Mouse (Mus musculus) CH12.LX (cell line): Measurements from ENCODE around the gene Cacfd1. TPM values are rescaled to one million over a fixed set of nuclear protein-coding genes. Genes with fewer than 3 reads are reported as not detected.

Experiments used
- DNase-seq: peaks from one replicate; pipeline ENCODE4 v3.0.0-alpha.2; 2013; ENCODE audit errors: extremely low read depth
- H3K27ac ChIP-seq: 2 replicates; pipeline ENCODE4 v1.5.1; 2012; ENCODE audit warnings: low read depth, mild to moderate bottlenecking, control low read depth, moderate library complexity; ENCODE audit not compliant: insufficient read depth
- H3K27me3 ChIP-seq: replicated peaks from 2 replicates; pipeline ENCODE3; 2012; ENCODE audit warnings: inconsistent platforms
- H3K36me3 ChIP-seq, 2 experiments: replicated peaks in 1 of 2; 2 replicates each; pipeline versions ENCODE3 to v1.6.1; 2012; ENCODE audit warnings: inconsistent platforms in 1 of 2, low read length in 1 of 2, mild to moderate bottlenecking in 1 of 2, mixed read lengths in 1 of 2, moderate library complexity in 1 of 2; ENCODE audit not compliant: control insufficient read depth in 1 of 2, insufficient read depth in 1 of 2
- H3K4me1 ChIP-seq, 2 experiments: 2 replicates each; pipeline ENCODE4 v1.6.1; 2012; ENCODE audit warnings: inconsistent platforms in 1 of 2, moderate library complexity in 1 of 2; ENCODE audit not compliant: insufficient read depth in 2 of 2, control insufficient read depth in 1 of 2
- H3K4me2 ChIP-seq: 2 replicates; pipeline ENCODE4 v1.6.1; 2012; ENCODE audit warnings: low read depth, mild to moderate bottlenecking, control low read depth; ENCODE audit not compliant: poor library complexity, insufficient read depth, severe bottlenecking
- H3K4me3 ChIP-seq, 3 experiments: fragments of 150-350 bp in 1 of 3; sonication (generic) in 1 of 3; replicated peaks in 1 of 3; 2 replicates each; pipeline versions ENCODE3 to v1.5.1; 2011 to 2012; ENCODE audit warnings: low read depth in 2 of 3, low read length in 2 of 3, mild to moderate bottlenecking in 2 of 3, moderate library complexity in 2 of 3, control low read depth in 1 of 3, improper control_type of control experiment in 1 of 3, inconsistent platforms in 1 of 3, mixed read lengths in 1 of 3; ENCODE audit not compliant: poor library complexity in 1 of 3
- H3K79me2 ChIP-seq: replicated peaks from 2 replicates; pipeline ENCODE4 v1.6.1; 2012; ENCODE audit warnings: mild to moderate bottlenecking, moderate library complexity; ENCODE audit not compliant: control insufficient read depth, poor library complexity, insufficient read depth, severe bottlenecking; ENCODE audit errors: extremely low read depth
- H3K9ac ChIP-seq: 2 replicates; pipeline ENCODE4 v1.6.1; 2012; ENCODE audit warnings: low read depth, mild to moderate bottlenecking, control low read depth, moderate library complexity; ENCODE audit not compliant: insufficient read depth
- H3K9me3 ChIP-seq: replicated peaks from 2 replicates; pipeline ENCODE3; 2012; ENCODE audit warnings: low read length, inconsistent platforms, mixed read lengths
- BHLHE40 ChIP-seq: IDR thresholded peaks from 2 replicates; pipeline ENCODE4 v1.6.1; 2011; ENCODE audit warnings: mild to moderate bottlenecking, low read depth, low read length, improper control_type of control experiment
- CHD1 ChIP-seq: IDR thresholded peaks from 2 replicates; pipeline ENCODE4 v1.6.1; 2012; ENCODE audit warnings: low read depth, low read length, improper control_type of control experiment, inconsistent platforms
- CTCF ChIP-seq, 2 experiments: IDR thresholded peaks in 1 of 2; conservative IDR thresholded peaks in 1 of 2; 2 replicates each; pipeline ENCODE4 v1.5.1; 2011 to 2012; ENCODE audit warnings: low read depth in 2 of 2, low read length in 2 of 2, improper control_type of control experiment in 1 of 2, inconsistent platforms in 1 of 2, mild to moderate bottlenecking in 1 of 2, moderate library complexity in 1 of 2
- ELF1 ChIP-seq: IDR thresholded peaks from 2 replicates; pipeline ENCODE4 v1.6.1; 2014; ENCODE audit warnings: low read depth, mild to moderate bottlenecking, inconsistent platforms, low read length, improper control_type of control experiment
- EP300 ChIP-seq: IDR thresholded peaks from 2 replicates; pipeline ENCODE4 v1.6.1; 2011; ENCODE audit warnings: low read length, improper control_type of control experiment
- ETS1 ChIP-seq: conservative IDR thresholded peaks from 2 replicates; pipeline ENCODE4 v1.6.1; 2012; ENCODE audit warnings: low read depth, mild to moderate bottlenecking, inconsistent platforms, low read length, improper control_type of control experiment, moderate library complexity
- GABPA ChIP-seq: IDR thresholded peaks from 2 replicates; pipeline ENCODE4 v1.6.1; 2012; ENCODE audit warnings: low read depth, low read length, improper control_type of control experiment, inconsistent platforms; ENCODE audit not compliant: insufficient replicate concordance
- HCFC1 ChIP-seq: IDR thresholded peaks from 2 replicates; pipeline ENCODE4 v1.6.1; 2012; ENCODE audit warnings: low read depth, mild to moderate bottlenecking, inconsistent platforms, low read length, improper control_type of control experiment
- IRF4 ChIP-seq: IDR thresholded peaks from 2 replicates; pipeline ENCODE4 v1.6.1; 2014; ENCODE audit warnings: low read depth, mild to moderate bottlenecking, inconsistent platforms, low read length, improper control_type of control experiment
- KAT2A ChIP-seq: IDR thresholded peaks from 2 replicates; pipeline ENCODE4 v1.6.1; 2012; ENCODE audit warnings: low read length, improper control_type of control experiment, inconsistent platforms; ENCODE audit not compliant: insufficient replicate concordance
- MAFK ChIP-seq: IDR thresholded peaks from 2 replicates; pipeline ENCODE4 v1.6.1; 2011; ENCODE audit warnings: low read length, improper control_type of control experiment; ENCODE audit not compliant: insufficient replicate concordance
- MAX ChIP-seq: IDR thresholded peaks from 2 replicates; pipeline ENCODE4 v1.6.1; 2011; ENCODE audit warnings: low read length, improper control_type of control experiment
- MAZ ChIP-seq: IDR thresholded peaks from 2 replicates; pipeline ENCODE4 v1.6.1; 2012; ENCODE audit warnings: low read depth, mild to moderate bottlenecking, inconsistent platforms, low read length, improper control_type of control experiment, moderate library complexity
- NRF1 ChIP-seq: IDR thresholded peaks from 2 replicates; pipeline ENCODE4 v1.6.1; 2014; ENCODE audit warnings: low read depth, mild to moderate bottlenecking, inconsistent platforms, low read length, improper control_type of control experiment, moderate library complexity
- PAX5 ChIP-seq: IDR thresholded peaks from 2 replicates; pipeline ENCODE4 v1.6.1; 2012; ENCODE audit warnings: low read length, inconsistent platforms, mixed read lengths
- POLR2A ChIP-seq: IDR thresholded peaks from 2 replicates; pipeline ENCODE4 v1.6.1; 2011; ENCODE audit warnings: low read depth, mild to moderate bottlenecking, improper control_type of control experiment, low read length
- POLR2AphosphoS2 ChIP-seq: IDR thresholded peaks from 2 replicates; pipeline ENCODE4 v1.6.1; 2011; ENCODE audit warnings: low read depth, low read length, improper control_type of control experiment
- RAD21 ChIP-seq: IDR thresholded peaks from 2 replicates; pipeline ENCODE4 v1.6.1; 2011; ENCODE audit warnings: low read depth, mild to moderate bottlenecking, low read length, improper control_type of control experiment, moderate library complexity
- RCOR1 ChIP-seq: conservative IDR thresholded peaks from 2 replicates; pipeline ENCODE4 v1.6.1; 2012; ENCODE audit warnings: low read depth, mild to moderate bottlenecking, inconsistent platforms, low read length, improper control_type of control experiment
- SIN3A ChIP-seq: IDR thresholded peaks from 2 replicates; pipeline ENCODE4 v1.6.1; 2012; ENCODE audit warnings: low read length, improper control_type of control experiment, inconsistent platforms
- SMC3 ChIP-seq: IDR thresholded peaks from 2 replicates; pipeline ENCODE4 v1.6.1; 2011; ENCODE audit warnings: low read depth, low read length, improper control_type of control experiment
- TCF12 ChIP-seq: IDR thresholded peaks from 2 replicates; pipeline ENCODE4 v1.6.1; 2014; ENCODE audit warnings: low read depth, mild to moderate bottlenecking, inconsistent platforms, low read length, improper control_type of control experiment
- UBTF ChIP-seq: IDR thresholded peaks from 2 replicates; pipeline ENCODE4 v1.6.1; 2012; ENCODE audit warnings: low read depth, mild to moderate bottlenecking, inconsistent platforms, low read length, improper control_type of control experiment, moderate library complexity
- ZC3H11A ChIP-seq: IDR thresholded peaks from 2 replicates; pipeline ENCODE4 v1.6.1; 2012; ENCODE audit warnings: low read depth, mild to moderate bottlenecking, inconsistent platforms, low read length, improper control_type of control experiment
- ZMIZ1 ChIP-seq: IDR thresholded peaks from 2 replicates; pipeline ENCODE4 v1.6.1; 2012; ENCODE audit warnings: low read depth, mild to moderate bottlenecking, inconsistent platforms, low read length, improper control_type of control experiment
- ZNF384 ChIP-seq: IDR thresholded peaks from 2 replicates; pipeline ENCODE4 v1.6.1; 2012; ENCODE audit warnings: low read depth, low read length, improper control_type of control experiment, inconsistent platforms
- dilution Hi-C: fragments of 300-500 bp; cut with MboI; formaldehyde crosslinking; loops from 2 replicates; pipeline ENCODE4 v1.14.3; 2020; ENCODE audit warnings: low sequenced_read_pairs; ENCODE audit not compliant: extremely low pct_unique_long_range_greater_than_20kb, extremely low pct_ligation_motif_present
- in situ Hi-C: fragments of 300-500 bp; cut with MboI; formaldehyde crosslinking; loops from 3 replicates; pipeline ENCODE4 v1.14.3; 2019; ENCODE audit warnings: low sequenced_read_pairs, low pct_ligation_motif_present, low pct_unique_long_range_greater_than_20kb, mixed read lengths
- polyA plus RNA-seq: library from polyadenylated mRNA; unstranded; fragments of >175 nt; gene quantifications from 2 replicates; pipeline ENCODE4 v1.2.1, GENCODE M21; 2012; ENCODE audit warnings: low read depth; ENCODE audit not compliant: insufficient read length
- total RNA-seq, 2 experiments: library from RNA; depleted of rRNA; stranded (reverse); fragments of 300-350 nt in 1 of 2; fragments of >200 nt in 1 of 2; gene quantifications; 2 replicates each; pipeline ENCODE4 v1.2.3; 2012 to 2014

The Cacfd1 gene
- total and polyA plus RNA-seq, 3 experiments = 6.4 to 20.2 (median 10.3) TPM

DNA sequence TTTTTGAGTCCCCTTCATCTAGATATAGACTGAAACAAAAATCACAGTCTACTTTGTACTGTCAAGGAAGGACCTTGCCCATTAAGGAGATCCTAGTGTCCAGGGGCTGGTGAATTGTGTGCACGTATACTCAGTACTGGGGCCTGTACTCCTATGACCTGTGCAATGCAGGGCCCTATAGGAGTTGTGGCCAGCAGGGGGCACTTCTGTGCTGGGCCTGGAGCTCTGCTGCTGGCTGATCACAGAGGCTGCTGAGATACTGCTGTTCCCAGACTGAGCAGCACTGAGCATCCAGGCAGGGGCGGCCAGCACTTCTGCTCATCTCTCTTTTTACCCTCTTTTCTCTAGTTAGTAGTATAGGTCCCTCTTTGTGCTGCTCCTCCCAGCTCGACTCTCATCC, 33.7 kb downstream of the Cacfd1 start (continued):
- TF ChIP-seq EP300 (no peak), ZC3H11A (peak; percentile 61), RCOR1 (no peak), ZMIZ1 (no peak), UBTF (no peak), SMC3 (peak; percentile 91), CTCF (conservative IDR thresholded peaks at IDR 0.05 in 1 of 2, IDR thresholded peaks at IDR 0.05 in 1 of 2; ENCODE audit: low read depth in 2 of 2, low read length in 2 of 2) (peak; percentile 40 to 88; a peak in 2 of 4 replicates), RAD21 (peak; percentile 75), MAX (no peak), POLR2AphosphoS2 (no peak)
- TF ChIP-seq, all 38 proteins: peak for 5

DNA sequence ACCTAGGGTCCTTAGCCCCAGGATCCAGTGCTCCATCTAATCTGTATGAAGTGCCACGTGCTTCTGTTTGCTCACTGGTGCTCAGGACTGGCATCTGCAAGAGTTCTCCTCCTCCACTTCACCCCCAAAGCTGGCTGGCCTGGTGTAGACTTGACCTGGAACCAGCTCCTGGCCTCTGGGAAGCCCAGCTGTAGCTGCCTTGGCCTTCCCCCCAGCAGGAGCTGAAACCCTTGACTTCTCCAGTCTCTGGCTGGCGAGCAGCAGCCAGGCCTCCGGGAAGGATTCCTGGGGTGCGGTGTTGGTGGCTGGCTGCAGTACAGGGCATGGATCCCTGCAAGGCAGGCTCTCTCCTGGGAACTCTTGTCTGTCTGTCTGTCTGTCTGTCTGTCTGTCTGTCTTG, 34.4 kb downstream of the Cacfd1 start:
- TF ChIP-seq BHLHE40 (no peak), PAX5 (no peak), ZNF384 (no peak), TCF12 (no peak), GABPA (no peak), SIN3A (no peak), ETS1 (no peak), NRF1 (no peak), ZC3H11A (no peak), POLR2A (no peak), EP300 (no peak), MAFK (no peak)
- peaks cover 60% of the 10 kb centered on the region for H3K27me3 ChIP-seq
- dilution Hi-C loops = no loop called here

GRCm38 (mm10) chr2:27044641-27045040, 34.9 kb downstream of the Cacfd1 start:
- Histone ChIP-seq H3K4me2 (no peak overlapping the region), H3K27me3 (peaks cover 57% of the 10 kb centered on the region), H3K9ac (no peak overlapping the region), H3K4me3 (no peak overlapping the region), H3K36me3 (no peaks in the 10 kb centered on the region), H3K27ac (no peak overlapping the region), H3K9me3 (no peaks in the 10 kb centered on the region), H3K4me1 (peaks cover 0 to 7% of the 10 kb centered on the region in 2 experiments; a peak in 2 of 4 replicates), H3K79me2 (no peaks in the 10 kb centered on the region)
- TF ChIP-seq SIN3A (no peak), CHD1 (no peak), ELF1 (no peak), NRF1 (no peak), MAFK (no peak), ZMIZ1 (no peak), KAT2A (no peak), EP300 (no peak), HCFC1 (no peak), CTCF (conservative IDR thresholded peaks at IDR 0.05 in 1 of 2, IDR thresholded peaks at IDR 0.05 in 1 of 2; ENCODE audit: low read depth in 2 of 2, low read length in 2 of 2) (no peak), MAZ (no peak), BHLHE40 (no peak), MAX (no peak), IRF4 (no peak), PAX5 (no peak)
- in situ Hi-C loops (loop anchor here (10.0 kb wide), 1 partner anchor 190 kb away; no protein-coding TSS in a partner anchor), dilution Hi-C loops (no loop called here)
- no peak for DNase-seq

More for the DNA sequence above, 34.4 kb downstream of the Cacfd1 start:
- no peaks in the 10 kb centered on the region for H3K9me3 ChIP-seq
- H3K36me3 ChIP-seq = no peaks in the 10 kb centered on the region
- no peak overlapping the region for H3K9ac ChIP-seq
- H3K79me2 ChIP-seq = no peaks in the 10 kb centered on the region
- H3K4me3 ChIP-seq = no peak overlapping the region
- H3K27ac ChIP-seq = no peak overlapping the region
- in situ Hi-C loops = loop anchor here (10.0 kb wide), 1 partner anchor 191 kb away; no protein-coding TSS in a partner anchor
- H3K4me2 ChIP-seq = no peak overlapping the region
- peaks cover 0 to 11% of the 10 kb centered on the region in 2 experiments; a peak in 2 of 4 replicates for H3K4me1 ChIP-seq
- DNase-seq = no peak
